In the genomic region with DNA sequence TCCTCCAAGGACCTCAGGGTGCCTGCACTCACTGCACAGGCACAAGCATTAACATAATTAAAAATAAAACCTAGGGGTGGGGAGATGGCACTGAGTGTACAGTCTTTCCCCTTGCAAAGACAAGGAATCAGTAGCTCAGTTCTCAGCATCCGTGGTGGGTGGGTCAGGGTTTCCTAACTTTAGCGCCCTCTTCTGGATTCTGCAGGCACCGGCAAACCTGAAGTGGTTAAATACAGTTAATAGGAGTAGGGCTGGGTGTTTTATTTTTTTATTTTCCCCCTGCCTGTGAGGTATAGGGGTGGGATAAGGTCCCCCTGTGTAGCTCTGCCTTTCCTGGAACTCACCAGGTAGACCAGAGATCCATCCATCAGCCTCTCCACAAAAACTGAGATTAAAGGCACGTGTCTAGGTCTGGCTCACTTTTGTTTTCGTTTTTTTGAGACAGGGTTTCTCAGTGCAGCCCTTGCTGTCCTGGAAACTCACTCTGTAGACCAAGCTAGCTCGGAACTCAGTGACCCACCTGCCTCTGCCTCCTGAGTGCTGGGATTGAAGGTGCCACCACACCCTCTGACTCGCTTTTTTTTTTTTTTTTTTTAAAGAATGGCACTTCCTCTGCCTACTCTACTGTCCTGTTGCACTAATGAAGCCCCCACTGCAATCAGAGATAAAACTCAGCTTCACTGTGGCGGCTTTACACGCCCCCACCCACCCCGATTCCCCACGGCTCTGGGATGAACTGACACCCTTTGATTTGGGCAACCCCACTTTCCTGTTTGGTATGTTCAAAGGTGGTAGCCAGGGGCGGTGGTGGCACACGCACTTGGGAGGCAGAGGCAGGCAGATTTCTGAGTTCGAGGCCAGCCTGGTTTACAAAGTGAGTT, we compare ENCODE assay signal across 8 mouse cellular contexts. TPM values are rescaled to one million over a fixed set of nuclear protein-coding genes. Genes with fewer than 3 reads are reported as not detected.
DNase-seq lines count a peak whose midpoint lies in the region; ATAC-seq and TF ChIP-seq lines count a peak whose summit lies in the region.

No protein-coding gene starts in this region.

- no peak for TF ChIP-seq EP300 in liver, embryonic 14.5 days (IDR thresholded peaks at IDR 0.05; ENCODE audit: low read depth)

- peak overlapping the region; percentile 76; the same call in 1 of the 2 replicates for H3K27ac ChIP-seq in hindbrain, embryonic 15.5 days (replicated peaks)
- H3K27ac ChIP-seq in liver, embryonic 14.5 days, result no peak overlapping the region
- H3K27ac ChIP-seq in stomach, embryonic 14.5 days (ENCODE audit: low read length), result no peak overlapping the region

- peak overlapping the region; percentile 70 for H3K4me3 ChIP-seq in hindbrain, embryonic 15.5 days
- peak overlapping the region in 1 of 2 experiments; percentile 68; a peak in 2 of 4 replicates for H3K4me3 ChIP-seq in liver, embryonic 14.5 days (ENCODE audit: insufficient read depth in 1 of 2, low read depth in 2 of 2, low read length in 2 of 2)
- peak overlapping the region; percentile 68 for H3K4me3 ChIP-seq in stomach, embryonic 14.5 days (ENCODE audit: low read depth, low read length)

- peak overlapping the region; percentile 73 for H3K4me2 ChIP-seq in hindbrain, embryonic 15.5 days
- H3K4me2 ChIP-seq in liver, embryonic 14.5 days (ENCODE audit: low read depth), result peak overlapping the region; percentile 91
- H3K4me2 ChIP-seq in stomach, embryonic 14.5 days (replicated peaks; ENCODE audit: low read depth, low read length), result peak overlapping the region; percentile 99

- peak; percentile 69 for TF ChIP-seq CTCF in liver, embryonic 14.5 days (IDR thresholded peaks at IDR 0.05; ENCODE audit: low read depth)

- no peak; the same call in 1 of the 2 replicates for ATAC-seq in hindbrain, embryonic 15.5 days (ENCODE audit: low FRiP score, low read depth)
- no peak for ATAC-seq in liver, embryonic 14.5 days (ENCODE audit: insufficient read depth)
- ATAC-seq in stomach, embryonic 14.5 days (ENCODE audit: insufficient number of reproducible peaks, insufficient read depth, low FRiP score, low read depth), result no peak

- no peaks in the 10 kb centered on the region for H3K9me3 ChIP-seq in hindbrain, embryonic 15.5 days
- no peaks in the 10 kb centered on the region for H3K9me3 ChIP-seq in liver, embryonic 14.5 days (ENCODE audit: control insufficient read depth, low read length)
- H3K9me3 ChIP-seq in stomach, embryonic 14.5 days (ENCODE audit: control insufficient read depth, low read depth, low read length), result no peaks in the 10 kb centered on the region

- 51% methylated on average over 14 of the region's 14 CpGs for WGBS in hindbrain, embryonic 15.5 days
- WGBS in liver, embryonic 14.5 days (ENCODE audit: insufficient replicate concordance), result 28% methylated on average over 14 of the region's 14 CpGs
- WGBS in stomach, embryonic 14.5 days, result 54% methylated on average over 14 of the region's 14 CpGs

- DNase-seq in cerebellum, adult 9-10 months, result peak; percentile 58
- DNase-seq in cerebellum, postnatal 4 days (ENCODE audit: low spot score in 2 of 2), result no peak
- peak; percentile 50 to 66 for DNase-seq in B cell, adult 2 months
- peak; percentile 69 for DNase-seq in embryo, embryonic 11 days
- peak in 1 of 3 experiments; percentile 49 for DNase-seq in liver, embryonic 14.5 days (ENCODE audit: low read depth in 3 of 3, low spot score in 3 of 3)
- DNase-seq in Muller cell, postnatal 12 days (ENCODE audit: inconsistent ontology term), result no peak

- H3K9ac ChIP-seq in hindbrain, embryonic 15.5 days, result peak overlapping the region; percentile 79; the same call in 1 of the 2 replicates
- no peak overlapping the region for H3K9ac ChIP-seq in liver, embryonic 14.5 days (replicated peaks)
- H3K9ac ChIP-seq in stomach, embryonic 14.5 days (replicated peaks; ENCODE audit: low read depth, low read length), result peak overlapping the region; percentile 41; the same call in 1 of the 2 replicates

- H3K4me1 ChIP-seq in hindbrain, embryonic 15.5 days (replicated peaks), result peaks cover 40% of the 10 kb centered on the region
- H3K4me1 ChIP-seq in liver, embryonic 14.5 days (replicated peaks; ENCODE audit: control insufficient read depth in 2 of 2, insufficient read depth in 2 of 2, low read length in 1 of 2), result peaks cover 8 to 12% of the 10 kb centered on the region in 2 experiments; a peak in 3 of 4 replicates
- peaks cover 8% of the 10 kb centered on the region for H3K4me1 ChIP-seq in stomach, embryonic 14.5 days (ENCODE audit: control insufficient read depth, insufficient read depth, low read length)

- H3K36me3 ChIP-seq in hindbrain, embryonic 15.5 days, result peaks cover 36% of the 10 kb centered on the region
- H3K36me3 ChIP-seq in liver, embryonic 14.5 days (replicated peaks; ENCODE audit: control insufficient read depth, insufficient read depth, low read depth), result peaks cover 18% of the 10 kb centered on the region
- peaks cover 28% of the 10 kb centered on the region for H3K36me3 ChIP-seq in stomach, embryonic 14.5 days (ENCODE audit: control insufficient read depth, insufficient read depth, low read length)

- no peaks in the 10 kb centered on the region for H3K27me3 ChIP-seq in hindbrain, embryonic 15.5 days
- H3K27me3 ChIP-seq in liver, embryonic 14.5 days (ENCODE audit: control insufficient read depth, insufficient read depth, low read length), result peaks cover 20% of the 10 kb centered on the region
- H3K27me3 ChIP-seq in stomach, embryonic 14.5 days (ENCODE audit: control insufficient read depth, insufficient read depth, low read length), result peaks cover 6% of the 10 kb centered on the region

RNA-seq across cellular contexts. Expression of gene Lrrc73, which starts 0.5 kb away (rescaled TPM):
- 14.9 and 18.5 TPM in 2 replicates for polyA plus RNA-seq in hindbrain, embryonic 15.5 days (2015; fragmentation: Nextera tagmentation; extraction: Ambion mirVana)
- polyA plus RNA-seq in liver, embryonic 14.5 days (2012; rRNA removed), result 0.11 and 0.17 TPM in 2 replicates
- polyA plus RNA-seq in liver, embryonic 14.5 days (2014; fragmentation: Nextera tagmentation; extraction: Ambion mirVana), result 0.08 TPM in 1 of 2 replicates, not detected in the other
- 0.55 and 0.85 TPM in 2 replicates for polyA plus RNA-seq in stomach, embryonic 14.5 days (2014; fragmentation: Nextera tagmentation; extraction: Ambion mirVana)

RNA-seq across cellular contexts. Expression of gene Yipf3, which starts 4.9 kb away (rescaled TPM):
- polyA plus RNA-seq in hindbrain, embryonic 15.5 days (2015; fragmentation: Nextera tagmentation; extraction: Ambion mirVana), result 88.9 and 99.6 TPM in 2 replicates
- polyA plus RNA-seq in liver, embryonic 14.5 days (2012; rRNA removed), result 22.4 and 23.2 TPM in 2 replicates
- polyA plus RNA-seq in liver, embryonic 14.5 days (2014; fragmentation: Nextera tagmentation; extraction: Ambion mirVana), result 38.1 and 42.5 TPM in 2 replicates
- polyA plus RNA-seq in stomach, embryonic 14.5 days (2014; fragmentation: Nextera tagmentation; extraction: Ambion mirVana), result 104 and 106 TPM in 2 replicates

RNA-seq across cellular contexts. Expression of gene Polr1c, which starts 5.0 kb away (rescaled TPM):
- polyA plus RNA-seq in hindbrain, embryonic 15.5 days (2015; fragmentation: Nextera tagmentation; extraction: Ambion mirVana), result 72.4 and 74.0 TPM in 2 replicates
- polyA plus RNA-seq in liver, embryonic 14.5 days (2012; rRNA removed), result 29.7 and 40.8 TPM in 2 replicates
- 37.3 and 42.5 TPM in 2 replicates for polyA plus RNA-seq in liver, embryonic 14.5 days (2014; fragmentation: Nextera tagmentation; extraction: Ambion mirVana)
- polyA plus RNA-seq in stomach, embryonic 14.5 days (2014; fragmentation: Nextera tagmentation; extraction: Ambion mirVana), result 86.8 and 87.9 TPM in 2 replicates

RNA-seq across cellular contexts. Expression of gene Tjap1, which starts 30.0 kb away (rescaled TPM):
- polyA plus RNA-seq in hindbrain, embryonic 15.5 days (2015; fragmentation: Nextera tagmentation; extraction: Ambion mirVana), result 30.3 and 34.0 TPM in 2 replicates
- polyA plus RNA-seq in liver, embryonic 14.5 days (2012; rRNA removed), result 11.0 and 12.0 TPM in 2 replicates
- polyA plus RNA-seq in liver, embryonic 14.5 days (2014; fragmentation: Nextera tagmentation; extraction: Ambion mirVana), result 7.7 and 8.5 TPM in 2 replicates
- polyA plus RNA-seq in stomach, embryonic 14.5 days (2014; fragmentation: Nextera tagmentation; extraction: Ambion mirVana), result 46.4 and 48.8 TPM in 2 replicates

RNA-seq across cellular contexts. Expression of gene Dlk2, which starts 44.4 kb away (rescaled TPM):
- polyA plus RNA-seq in hindbrain, embryonic 15.5 days (2015; fragmentation: Nextera tagmentation; extraction: Ambion mirVana), result 22.3 and 25.5 TPM in 2 replicates
- polyA plus RNA-seq in liver, embryonic 14.5 days (2012; rRNA removed), result 0.02 and 0.13 TPM in 2 replicates
- polyA plus RNA-seq in liver, embryonic 14.5 days (2014; fragmentation: Nextera tagmentation; extraction: Ambion mirVana), result not detected in 2 replicates
- 2.8 and 3.9 TPM in 2 replicates for polyA plus RNA-seq in stomach, embryonic 14.5 days (2014; fragmentation: Nextera tagmentation; extraction: Ambion mirVana)

Comparison
In these comparisons a context has a peak if more than half of its experiments do, and no peak if none do; other contexts are left out.
1. DNase-seq: peak in cerebellum, adult 9-10 months (single experiment), B cell, adult 2 months (2 of 2) and embryo, embryonic 11 days (single experiment); none in cerebellum, postnatal 4 days (0 of 2) and Muller cell, postnatal 12 days (single experiment).
2. Peak in every context shown above with its lines, with median percentiles within 50 percentile points of each other: H3K4me2 ChIP-seq.